Mouse (Mus musculus) heart, adult 2 months (tissue): ENCODE data around the gene Srbd1. TPM values are rescaled to one million over a fixed set of nuclear protein-coding genes. Genes with fewer than 3 reads are reported as not detected.
A peak's percentile ranks its signal among the peaks of the same experiment; 100 is the strongest.

ENCODE experiments used
- DNase-seq, 2 experiments: peaks; one replicate each; pipeline ENCODE4 v3.0.0; 2021
- H3K27ac ChIP-seq: fragments of 200-600 bp; 2 replicates; pipeline ENCODE4 v1.8.1; 2022
- H3K27me3 ChIP-seq: fragments of 200-500 bp; 2 replicates; pipeline ENCODE4 v1.6.1; 2012; ENCODE audit warnings: mild to moderate bottlenecking, low read length, inconsistent platforms, mixed read lengths; ENCODE audit not compliant: control insufficient read depth, insufficient read depth
- H3K36me3 ChIP-seq: fragments of 200-500 bp; 2 replicates; pipeline ENCODE4 v1.6.1; 2012; ENCODE audit warnings: low read length, inconsistent platforms; ENCODE audit not compliant: control insufficient read depth, insufficient read depth
- H3K4me1 ChIP-seq: fragments of 200-500 bp; 2 replicates; pipeline ENCODE4 v1.6.1; 2011; ENCODE audit warnings: low read length; ENCODE audit not compliant: control insufficient read depth, insufficient read depth
- H3K4me3 ChIP-seq: fragments of 200-600 bp; 2 replicates; pipeline ENCODE4 v1.8.1; 2022
- H3K79me2 ChIP-seq: fragments of 200-500 bp; replicated peaks from 2 replicates; pipeline ENCODE4 v1.6.1; 2012; ENCODE audit warnings: mild to moderate bottlenecking, inconsistent platforms, low read length, moderate library complexity, mixed read lengths; ENCODE audit not compliant: control insufficient read depth, insufficient read depth
- H3K9ac ChIP-seq: fragments of 200-500 bp; 2 replicates; pipeline ENCODE4 v1.6.1; 2012; ENCODE audit warnings: low read depth, mild to moderate bottlenecking, control low read depth, inconsistent platforms, low read length, mixed read lengths
- CTCF ChIP-seq: fragments of 200-600 bp; IDR thresholded peaks from 2 replicates; pipeline ENCODE4 v1.8.1; 2022; ENCODE audit warnings: antibody characterized with exemption, mild to moderate bottlenecking, moderate library complexity
- EP300 ChIP-seq: fragments of 200-500 bp; IDR thresholded peaks from 2 replicates; pipeline ENCODE4 v1.6.1; 2011; ENCODE audit warnings: low read depth, low read length, control low read depth; ENCODE audit not compliant: insufficient read depth
- POLR2A ChIP-seq: fragments of 200-500 bp; IDR thresholded peaks from 2 replicates; pipeline ENCODE4 v1.6.1; 2011; ENCODE audit warnings: mild to moderate bottlenecking, low read depth, low read length, control low read depth; ENCODE audit not compliant: insufficient read depth
- WGBS: fragments of 180-500 bp; shearing (Covaris S2); methylation state at CpG from one replicate; pipeline ENCODE4 v1.1.7; 2018; 5-methylcytosine and 5-hydroxymethylcytosine counted together
- intact Hi-C: fragments of 180-260 bp; cut with DNase I; formaldehyde crosslinking; loops from one replicate; pipeline ENCODE4 v1.15.1; 2025
- polyA plus RNA-seq: library from polyadenylated mRNA; depleted of rRNA; stranded (reverse); fragments of >200 nt; gene quantifications from 2 replicates; pipeline ENCODE4 v1.2.3, GENCODE M21; 2012
- total RNA-seq, 2 experiments: library from RNA; stranded (reverse); gene quantifications; 2 replicates each; pipeline ENCODE4 v1.2.3; 2021

Gene Srbd1
- total and polyA plus RNA-seq, 3 experiments = 2.7 to 12.3 (median 12.2) TPM

GRCm38 (mm10) chr17:86019793-86020192 lies 125.2 kb downstream of the Srbd1 start:
- Histone ChIP-seq H3K9ac (no peak overlapping the region), H3K36me3 (no peaks in the 10 kb centered on the region), H3K27ac (no peak overlapping the region), H3K4me3 (no peak overlapping the region), H3K27me3 (no peaks in the 10 kb centered on the region), H3K4me1 (no peaks in the 10 kb centered on the region), H3K79me2 (no peaks in the 10 kb centered on the region)
- DNase-seq = no peak
- TF ChIP-seq CTCF (no peak), POLR2A (no peak)
- intact Hi-C loops = no loop called here
- WGBS = 84% methylated on average over 1 of the region's 1 CpGs

DNA sequence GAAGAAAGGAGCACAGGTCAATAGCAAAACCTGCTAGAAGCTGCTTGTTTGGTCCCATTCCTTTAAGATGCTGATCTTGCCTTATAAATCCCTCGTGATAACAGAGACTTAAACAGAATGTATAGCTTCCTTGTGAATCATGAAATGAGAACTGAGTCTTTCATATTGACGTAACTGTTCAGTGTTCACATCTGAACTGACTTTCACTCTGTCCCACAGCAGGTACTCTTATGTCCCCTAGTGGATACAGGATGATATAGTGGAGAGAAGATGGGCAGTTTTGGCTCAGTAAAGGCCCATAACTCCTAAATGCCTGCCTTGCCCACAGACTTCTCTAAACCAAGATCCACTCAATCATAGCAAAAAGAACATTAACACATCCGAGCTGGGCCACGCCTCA lies 130.7 kb downstream of the Srbd1 start:
- no peaks in the 10 kb centered on the region for H3K4me1 ChIP-seq
- TF ChIP-seq POLR2A (no peak), CTCF (peak; percentile 61)
- H3K27me3 ChIP-seq = no peaks in the 10 kb centered on the region
- no peaks in the 10 kb centered on the region for H3K79me2 ChIP-seq
- H3K27ac ChIP-seq = no peak overlapping the region
- 89% methylated on average over 4 of the region's 4 CpGs for WGBS
- DNase-seq = no peak
- no peaks in the 10 kb centered on the region for H3K36me3 ChIP-seq
- H3K4me3 ChIP-seq = no peak overlapping the region
- H3K9ac ChIP-seq = no peak overlapping the region
- intact Hi-C loops = no loop called here

- Histone ChIP-seq H3K27me3 (no peaks in the 10 kb centered on the region), H3K36me3 (no peaks in the 10 kb centered on the region), H3K4me3 (no peak overlapping the region), H3K9ac (no peak overlapping the region), H3K27ac (no peak overlapping the region), H3K79me2 (no peaks in the 10 kb centered on the region), H3K4me1 (peaks cover 1% of the 10 kb centered on the region; the same call in 1 of the 2 replicates)
- 35% methylated on average over 1 of the region's 1 CpGs for WGBS
- no peak for DNase-seq
- intact Hi-C loops = no loop called here
- no peak for TF ChIP-seq POLR2A
- TF ChIP-seq CTCF = no peak
- TF ChIP-seq EP300 = no peak
Measured at GRCm38 (mm10) chr17:86012576-86012975, 132.4 kb downstream of the Srbd1 start.

DNA sequence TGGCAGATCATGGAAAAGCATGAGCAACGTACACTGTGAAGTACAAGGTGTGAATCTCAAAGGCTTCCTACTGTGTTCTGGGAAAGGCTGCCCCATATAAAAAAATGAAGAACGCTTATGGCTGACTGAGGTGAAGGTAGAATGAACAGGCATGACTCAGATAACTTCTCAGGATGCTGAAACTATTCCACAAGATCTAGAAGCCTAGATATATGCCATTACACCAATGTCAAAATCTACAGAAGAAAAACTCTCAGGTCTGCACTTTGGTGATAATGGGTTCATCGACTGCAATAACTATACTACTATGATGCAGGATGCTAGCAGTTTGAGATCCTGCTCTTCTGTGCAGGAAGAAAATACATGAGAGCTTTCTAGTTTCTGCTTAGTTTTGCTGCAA lies 133.1 kb downstream of the Srbd1 start:
- no peak for DNase-seq
- H3K79me2 ChIP-seq = no peaks in the 10 kb centered on the region
- no peak overlapping the region for H3K27ac ChIP-seq
- TF ChIP-seq POLR2A = no peak
- TF ChIP-seq EP300 = no peak
- no peak for TF ChIP-seq CTCF
- no peaks in the 10 kb centered on the region for H3K27me3 ChIP-seq
- H3K9ac ChIP-seq = no peak overlapping the region
- H3K36me3 ChIP-seq = no peaks in the 10 kb centered on the region
- 97% methylated on average over 3 of the region's 3 CpGs for WGBS
- peaks cover 2% of the 10 kb centered on the region; the same call in 1 of the 2 replicates for H3K4me1 ChIP-seq
- intact Hi-C loops = no loop called here
- no peak overlapping the region for H3K4me3 ChIP-seq

DNA sequence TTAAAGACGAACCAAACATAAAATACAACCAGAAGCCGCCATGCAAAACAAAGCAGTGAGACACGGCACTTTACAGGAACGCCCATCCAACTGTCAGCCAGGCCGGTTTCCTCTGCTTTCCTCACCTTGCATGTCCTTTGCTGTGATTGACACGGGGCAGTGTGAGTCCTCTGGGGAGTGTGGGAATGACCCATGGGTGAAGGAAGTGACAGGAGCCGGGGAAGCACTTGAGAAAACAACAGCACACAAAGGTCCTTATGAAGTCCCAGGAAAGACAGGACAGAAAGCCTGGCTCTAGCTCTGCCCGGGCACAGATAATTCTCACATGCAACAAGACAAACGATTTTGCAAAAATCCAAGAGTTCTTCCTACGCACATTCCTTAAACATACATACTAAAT lies 136.6 kb downstream of the Srbd1 start:
- no peak overlapping the region for H3K9ac ChIP-seq
- 51% methylated on average over 10 of the region's 10 CpGs for WGBS
- intact Hi-C loops = no loop called here
- peaks cover 2% of the 10 kb centered on the region; the same call in 1 of the 2 replicates for H3K4me1 ChIP-seq
- no peaks in the 10 kb centered on the region for H3K79me2 ChIP-seq
- peak in 1 of 2 experiments; percentile 13 for DNase-seq
- no peaks in the 10 kb centered on the region for H3K27me3 ChIP-seq
- no peaks in the 10 kb centered on the region for H3K36me3 ChIP-seq
- H3K27ac ChIP-seq = no peak overlapping the region
- TF ChIP-seq POLR2A = no peak
- TF ChIP-seq EP300 = no peak
- TF ChIP-seq CTCF = no peak
- H3K4me3 ChIP-seq = no peak overlapping the region

GRCm38 (mm10) chr17:86002113-86002512 lies 142.9 kb downstream of the Srbd1 start:
- H3K27me3 ChIP-seq = no peaks in the 10 kb centered on the region
- no peak overlapping the region for H3K27ac ChIP-seq
- intact Hi-C loops = no loop called here
- no peak overlapping the region for H3K9ac ChIP-seq
- 91% methylated on average over 6 of the region's 6 CpGs for WGBS
- H3K79me2 ChIP-seq = no peaks in the 10 kb centered on the region
- no peak overlapping the region for H3K4me3 ChIP-seq
- no peaks in the 10 kb centered on the region; the same call in 1 of the 2 replicates for H3K36me3 ChIP-seq
- DNase-seq = no peak
- H3K4me1 ChIP-seq = no peaks in the 10 kb centered on the region
- TF ChIP-seq POLR2A (no peak), EP300 (no peak), CTCF (no peak)

GRCm38 (mm10) chr17:86001667-86002066 lies 143.3 kb downstream of the Srbd1 start:
- Histone ChIP-seq H3K4me3 (no peak overlapping the region), H3K36me3 (no peaks in the 10 kb centered on the region; the same call in 1 of the 2 replicates), H3K4me1 (no peaks in the 10 kb centered on the region), H3K27ac (no peak overlapping the region), H3K27me3 (no peaks in the 10 kb centered on the region), H3K9ac (no peak overlapping the region), H3K79me2 (no peaks in the 10 kb centered on the region)
- intact Hi-C loops = no loop called here
- no peak for DNase-seq
- WGBS = 84% methylated on average over 5 of the region's 5 CpGs
- TF ChIP-seq EP300 (no peak), CTCF (no peak), POLR2A (no peak)
